Mouse (Mus musculus): ENCODE results near the gene Cd80. TPM values are rescaled to one million over a fixed set of nuclear protein-coding genes. Genes with fewer than 3 reads are reported as not detected.

Gene Cd80
- polyA plus RNA-seq, 1 experiment, result 0.19 TPM

DNA sequence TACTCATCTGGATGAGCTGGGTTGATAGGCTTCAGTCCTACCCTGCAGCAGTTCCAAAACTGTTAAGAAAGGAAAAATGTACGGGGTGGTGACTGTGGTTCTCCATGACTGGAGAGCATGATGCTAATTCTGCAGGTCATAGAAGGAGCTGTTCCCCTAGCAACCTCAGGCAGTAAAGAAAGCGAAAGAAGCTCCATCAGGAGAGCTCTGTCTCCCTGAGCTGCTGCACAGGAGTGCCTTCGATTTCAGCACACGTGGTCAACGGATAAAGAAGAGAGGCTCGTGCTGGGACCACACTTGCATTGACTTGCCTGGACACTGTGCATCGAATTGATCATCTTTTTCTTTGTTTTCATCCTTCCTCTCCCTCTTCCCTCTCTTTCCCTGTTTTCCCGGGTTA is 13.1 kb upstream of the Cd80 start:
- no peak for TF ChIP-seq GATA1 (IDR thresholded peaks at IDR 0.05; ENCODE audit: low read length)

DNA sequence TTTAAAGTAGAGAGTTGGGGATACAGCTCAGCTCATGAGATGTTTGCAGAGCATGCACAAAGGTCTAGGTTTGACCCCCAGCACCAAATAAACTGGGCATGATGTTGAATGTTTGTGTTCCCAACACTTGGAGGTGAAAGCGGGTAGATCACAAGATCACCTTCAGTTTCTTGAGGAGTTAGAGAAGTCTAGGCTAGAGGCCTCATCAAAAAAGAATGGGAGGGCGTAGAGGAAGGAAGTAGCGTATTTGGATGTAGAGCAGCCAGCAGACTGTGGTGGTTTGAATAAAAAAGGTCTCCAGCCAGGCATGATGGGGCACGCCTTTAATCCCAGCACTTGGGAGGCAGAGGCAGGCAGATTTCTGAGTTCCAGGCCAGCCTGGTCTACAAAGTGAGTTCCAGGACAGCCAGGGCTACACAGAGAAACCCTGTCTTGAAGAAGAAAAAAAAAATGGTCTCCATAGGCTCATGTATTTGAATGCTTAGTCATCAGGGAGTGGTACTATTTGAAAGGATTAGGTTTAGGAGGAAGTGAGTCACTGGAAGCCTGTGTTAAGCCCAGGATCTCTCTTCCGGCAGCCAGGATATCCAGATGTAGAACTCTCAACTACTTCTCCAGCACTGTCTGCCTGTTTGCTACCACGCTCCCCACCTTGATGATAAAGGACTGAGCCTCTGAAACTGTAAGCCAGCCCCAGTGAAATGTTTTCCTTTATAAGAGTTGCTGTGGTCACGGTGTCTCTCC is 11.5 kb upstream of the Cd80 start:
- TF ChIP-seq GATA1 (IDR thresholded peaks at IDR 0.05; ENCODE audit: low read length), result no peak

DNA sequence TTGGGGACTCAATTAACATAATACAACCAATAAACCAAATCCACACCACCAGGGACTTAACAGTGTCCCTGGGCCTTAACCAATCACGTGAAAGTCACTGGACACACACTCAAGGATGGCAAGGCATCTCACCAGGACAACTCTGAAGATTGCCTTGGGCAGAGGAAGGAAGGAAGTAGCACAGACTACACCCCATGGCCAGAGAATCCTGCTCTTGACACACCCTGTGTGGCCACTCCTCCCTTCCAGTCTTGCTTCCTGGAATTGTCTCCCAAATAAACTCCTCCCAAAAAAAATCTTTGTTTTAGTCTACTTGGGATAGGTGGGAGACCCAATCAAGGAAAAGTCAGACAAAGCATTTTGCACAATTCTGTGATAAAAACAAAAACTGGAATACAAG is 10.3 kb upstream of the Cd80 start:
- no peak for TF ChIP-seq GATA1 (IDR thresholded peaks at IDR 0.05; ENCODE audit: low read length)

DNA sequence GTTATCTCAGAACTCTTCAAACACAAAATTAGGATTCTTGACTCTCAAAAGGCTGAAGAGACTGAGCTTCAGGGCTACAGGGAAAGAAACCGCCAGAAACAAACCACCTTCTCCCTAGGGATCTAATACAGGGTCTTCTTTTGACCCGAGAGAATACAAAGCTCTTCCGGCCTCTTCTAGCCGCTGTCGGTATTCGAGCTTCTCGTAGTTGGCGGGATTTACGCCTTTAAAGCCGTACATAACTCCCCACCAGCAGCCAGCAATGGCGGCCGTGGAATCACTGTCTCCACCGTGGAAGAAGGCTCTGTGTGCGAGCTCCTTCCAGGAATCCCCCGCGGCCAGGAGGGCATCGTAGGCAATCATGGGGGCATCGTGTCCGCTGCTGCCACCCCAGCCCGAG is 9.8 kb upstream of the Cd80 start:
- TF ChIP-seq GATA1 (IDR thresholded peaks at IDR 0.05; ENCODE audit: low read length), result no peak

DNA sequence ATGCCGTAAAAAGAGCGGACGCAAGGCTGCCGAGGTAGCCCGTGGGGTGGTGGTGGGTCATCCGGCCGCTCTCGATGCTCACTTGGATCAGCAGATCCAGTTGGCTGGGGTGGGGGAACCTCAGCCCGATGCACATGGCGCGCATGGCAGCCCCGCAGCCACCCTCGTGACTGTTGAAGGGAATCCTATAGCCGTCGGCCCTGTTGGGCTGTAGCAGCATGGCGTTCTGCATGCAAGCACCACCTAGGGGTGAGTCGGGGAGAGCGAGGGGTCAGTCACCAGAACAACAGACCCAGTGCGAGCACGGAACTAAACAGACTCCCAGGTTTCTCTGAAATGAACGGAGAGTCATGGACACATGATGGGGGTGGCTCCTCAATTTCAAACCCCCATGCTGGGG is 8.0 kb upstream of the Cd80 start:
- no peak for TF ChIP-seq GATA1 (IDR thresholded peaks at IDR 0.05; ENCODE audit: low read length)

DNA sequence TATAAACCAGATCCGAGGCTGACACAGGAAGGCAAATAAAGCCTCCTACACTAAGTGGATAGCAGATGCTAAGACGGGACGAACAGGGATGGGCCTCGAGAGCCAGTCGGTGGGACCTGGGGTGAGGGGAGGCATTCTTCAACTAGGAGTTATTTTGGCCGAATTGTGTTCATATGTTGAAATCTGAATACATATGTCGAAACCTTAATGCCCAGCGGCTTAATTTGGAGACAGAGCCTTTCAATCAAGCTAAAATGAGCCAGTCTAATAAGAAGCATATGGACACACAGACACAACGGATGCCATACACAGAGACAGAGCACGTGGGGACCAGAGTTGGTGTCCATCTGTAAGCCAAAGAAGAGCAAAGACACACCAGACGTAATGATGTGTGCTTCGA is 6.9 kb upstream of the Cd80 start:
- TF ChIP-seq GATA1 (IDR thresholded peaks at IDR 0.05; ENCODE audit: low read length), result no peak

DNA sequence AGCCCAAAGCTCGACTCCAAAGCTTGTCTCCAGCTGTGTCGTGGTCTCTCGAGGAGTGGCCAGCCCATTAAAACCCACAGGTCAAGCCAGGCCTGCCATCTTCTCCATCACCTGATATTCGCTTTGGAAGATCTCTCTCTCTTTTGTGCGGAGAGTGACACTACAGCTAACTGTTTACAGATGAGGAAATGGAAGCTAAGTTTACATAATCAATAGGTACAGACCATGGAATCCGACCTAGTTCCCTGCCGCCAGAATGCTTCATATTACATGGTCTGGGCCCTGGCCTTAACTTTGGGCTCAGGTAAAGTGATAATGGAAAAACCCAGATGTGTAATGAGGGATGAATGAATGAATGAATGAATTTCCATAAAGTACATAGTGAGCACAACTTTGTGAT is 4.7 kb upstream of the Cd80 start:
- no peak for TF ChIP-seq GATA1 (IDR thresholded peaks at IDR 0.05; ENCODE audit: low read length)

DNA sequence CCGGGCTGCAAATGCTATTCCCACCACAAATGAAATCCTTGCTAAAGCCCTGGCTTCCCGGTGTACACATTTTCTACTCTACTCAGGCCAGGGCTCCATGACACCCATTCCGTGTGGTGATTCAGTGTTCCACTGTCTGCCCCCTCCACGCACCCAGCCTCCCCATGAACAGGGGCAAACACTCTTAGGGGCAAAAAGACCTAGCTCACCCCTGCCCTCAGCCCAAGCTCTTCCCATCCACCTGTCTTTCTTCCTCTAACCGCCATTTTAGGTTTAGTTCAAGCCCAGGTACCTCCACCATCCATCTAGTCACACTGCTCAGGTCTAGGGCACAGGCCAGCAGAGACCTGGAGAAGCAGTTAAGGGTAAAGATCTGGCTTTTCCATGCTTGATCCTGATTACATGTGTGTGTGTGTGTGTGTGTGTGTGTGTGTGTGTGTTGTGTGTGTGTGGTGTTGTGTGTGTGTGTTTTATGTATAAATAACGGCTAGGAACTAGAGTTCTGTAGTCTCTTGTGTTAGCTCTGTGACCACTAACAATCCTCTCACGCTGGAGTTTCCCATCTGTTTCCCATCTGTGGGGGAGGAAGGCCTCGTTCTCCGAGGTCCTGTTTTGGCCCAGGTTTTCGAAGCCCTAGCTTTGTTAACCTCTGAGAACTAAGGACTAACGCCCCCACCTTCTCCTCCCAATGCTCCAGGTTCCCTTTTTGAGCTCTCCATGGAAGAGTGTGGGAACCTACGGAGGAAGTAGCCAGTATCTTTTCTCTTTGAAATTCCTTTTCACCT is 3.7 kb upstream of the Cd80 start:
- TF ChIP-seq GATA1 (IDR thresholded peaks at IDR 0.05; ENCODE audit: low read length), result no peak

DNA sequence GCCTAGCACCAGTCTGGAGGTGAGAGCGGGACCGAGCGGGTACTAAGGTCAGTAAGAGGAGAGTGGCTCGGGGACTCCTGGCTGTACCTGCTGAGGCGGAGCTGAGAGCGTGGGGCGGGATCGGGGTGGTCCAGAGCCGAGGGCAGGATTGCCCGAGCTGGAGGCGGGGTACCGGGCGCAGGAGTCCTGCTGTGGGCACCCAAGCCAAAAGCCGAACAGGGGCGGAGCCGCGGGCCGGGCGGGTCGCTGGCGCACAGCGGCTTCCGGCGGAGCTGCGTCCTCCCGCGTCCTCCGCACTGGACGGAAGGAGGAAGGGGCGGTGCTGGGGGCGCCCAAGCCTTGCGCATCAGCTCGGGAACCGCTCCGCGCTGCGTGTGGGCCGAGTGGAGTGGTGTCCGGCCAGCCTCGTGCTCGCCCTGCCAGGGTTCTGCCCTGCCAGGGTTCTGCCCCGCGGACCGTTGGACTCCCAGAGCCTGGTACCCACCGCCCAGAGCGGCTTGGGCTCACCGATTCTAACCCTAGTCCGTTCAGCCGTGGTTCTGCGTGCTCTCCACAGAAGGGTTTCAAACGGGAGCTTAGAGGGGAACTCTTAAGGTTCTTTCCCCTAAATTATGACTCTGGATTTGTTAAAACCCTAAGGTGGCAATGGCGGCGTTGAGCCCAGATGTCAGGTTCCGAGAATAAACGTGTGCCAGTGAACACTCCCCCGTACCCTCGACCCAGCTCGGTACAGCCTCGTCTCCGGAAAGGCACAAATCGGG is 2.7 kb upstream of the Cd80 start, which contains the start of gene Adprh:
Gene Adprh (minus strand): TSS at position 262 of the 761 bp plus-strand sequence.
- TF ChIP-seq GATA1 (IDR thresholded peaks at IDR 0.05; ENCODE audit: low read length), result no peak

DNA sequence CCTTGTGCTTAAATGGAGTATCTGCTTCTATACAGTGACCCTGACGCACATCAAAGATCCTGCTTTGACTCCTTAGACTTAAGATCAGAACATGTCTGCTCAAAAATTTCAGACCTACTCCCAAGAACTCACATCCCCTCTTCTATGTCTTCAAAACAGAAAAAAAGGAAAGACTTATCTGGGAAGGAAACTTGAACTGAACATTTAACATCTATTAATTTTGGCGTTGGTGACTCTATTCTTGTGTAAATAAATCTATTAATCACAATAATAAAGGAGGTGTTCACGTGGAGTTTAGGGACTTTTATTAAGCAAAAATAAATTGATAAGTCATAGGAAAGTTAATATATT is 2.2 kb upstream of the Cd80 start:
- no peak for TF ChIP-seq GATA1 (IDR thresholded peaks at IDR 0.05; ENCODE audit: low read length)

DNA sequence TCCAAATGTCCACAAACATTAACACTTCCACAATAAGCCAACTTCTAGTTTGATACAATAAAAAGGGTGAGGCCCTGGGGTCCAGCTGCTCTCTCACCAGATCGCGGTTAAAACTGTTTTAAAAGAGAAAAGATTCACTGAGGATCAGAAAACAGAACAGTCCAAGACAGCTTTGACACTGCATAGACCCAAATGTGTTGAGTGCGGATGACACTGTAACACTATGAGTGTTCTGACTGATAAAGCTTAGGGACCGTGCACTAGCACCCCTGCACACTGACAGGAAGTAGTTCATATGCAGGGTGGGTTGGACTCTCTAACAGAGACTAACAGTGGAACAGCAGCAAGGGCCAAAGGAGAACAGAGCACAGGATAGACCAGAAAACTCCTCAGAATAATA is 1.4 kb upstream of the Cd80 start:
- TF ChIP-seq GATA1 (IDR thresholded peaks at IDR 0.05; ENCODE audit: low read length), result no peak

DNA sequence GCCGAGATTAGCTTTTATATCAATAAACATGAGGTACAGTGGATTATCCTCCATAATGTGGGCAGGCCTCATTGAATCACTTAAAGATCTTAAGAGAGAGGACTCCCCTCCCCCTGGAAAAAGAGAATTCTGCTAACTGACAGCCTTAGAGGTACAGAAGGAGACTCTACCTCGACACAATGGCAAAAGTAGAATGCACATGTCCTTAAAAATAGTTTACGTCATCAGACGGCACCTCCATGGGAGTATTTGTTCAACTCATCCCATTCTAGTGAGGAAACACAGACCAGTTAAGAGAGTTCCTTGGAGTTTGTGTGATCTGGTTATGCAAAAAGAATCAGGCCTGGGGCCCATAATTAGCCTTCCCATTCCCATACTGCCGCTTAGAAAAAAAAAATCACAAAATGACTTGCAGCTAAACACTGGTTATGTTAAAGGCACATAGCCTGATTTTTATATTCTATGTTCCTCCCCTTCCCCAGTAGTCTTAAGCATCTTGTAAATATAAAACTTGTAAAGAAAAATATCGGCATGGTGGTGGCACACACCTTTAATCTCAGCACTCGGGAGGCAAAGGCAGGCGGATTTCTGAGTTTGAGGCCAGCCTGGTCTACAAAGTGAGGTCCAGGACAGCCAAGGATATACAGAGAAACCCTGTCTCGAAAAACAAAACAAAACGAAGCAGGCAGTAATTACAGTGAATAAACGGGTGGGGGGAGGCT is 667 bp upstream of the Cd80 start:
- no peak for TF ChIP-seq GATA1 (IDR thresholded peaks at IDR 0.05; ENCODE audit: low read length)

DNA sequence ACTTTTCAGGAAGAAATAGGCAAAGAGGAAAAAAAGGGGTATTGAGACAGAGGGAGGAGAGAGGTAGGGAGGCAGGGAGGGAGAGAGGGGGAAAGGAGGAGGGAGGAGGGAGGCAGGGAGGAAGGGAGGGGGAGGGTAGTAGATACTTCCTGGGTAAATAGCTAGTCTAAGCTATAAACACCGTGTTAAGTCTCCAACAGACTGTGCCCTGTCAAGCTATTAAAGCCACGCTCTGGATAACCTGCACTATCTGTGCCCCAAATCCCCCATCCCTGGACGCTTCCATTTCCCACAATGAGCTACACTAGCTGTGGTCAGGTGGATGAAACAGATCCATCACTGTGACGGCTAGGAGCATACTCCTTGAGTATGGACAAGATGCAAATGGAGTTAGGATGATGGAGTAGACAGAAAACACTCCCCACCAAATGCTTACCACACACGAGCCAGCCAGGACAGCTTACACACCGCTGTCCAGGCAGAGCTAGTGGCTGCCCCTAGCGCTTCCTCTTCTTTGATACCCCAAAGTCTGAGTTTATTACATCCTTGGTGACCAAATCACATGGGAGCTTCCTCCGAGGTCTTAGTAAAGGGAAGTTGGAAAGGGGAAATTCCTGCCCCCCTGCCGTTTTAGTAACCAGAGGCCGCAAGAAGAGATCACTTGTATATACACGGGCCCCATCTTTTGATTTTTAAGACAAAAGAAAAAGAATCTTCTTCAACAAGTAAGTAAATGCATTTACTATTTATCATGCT is 1.6 kb downstream of the Cd80 start:
- TF ChIP-seq GATA1 (IDR thresholded peaks at IDR 0.05; ENCODE audit: low read length), result no peak

DNA sequence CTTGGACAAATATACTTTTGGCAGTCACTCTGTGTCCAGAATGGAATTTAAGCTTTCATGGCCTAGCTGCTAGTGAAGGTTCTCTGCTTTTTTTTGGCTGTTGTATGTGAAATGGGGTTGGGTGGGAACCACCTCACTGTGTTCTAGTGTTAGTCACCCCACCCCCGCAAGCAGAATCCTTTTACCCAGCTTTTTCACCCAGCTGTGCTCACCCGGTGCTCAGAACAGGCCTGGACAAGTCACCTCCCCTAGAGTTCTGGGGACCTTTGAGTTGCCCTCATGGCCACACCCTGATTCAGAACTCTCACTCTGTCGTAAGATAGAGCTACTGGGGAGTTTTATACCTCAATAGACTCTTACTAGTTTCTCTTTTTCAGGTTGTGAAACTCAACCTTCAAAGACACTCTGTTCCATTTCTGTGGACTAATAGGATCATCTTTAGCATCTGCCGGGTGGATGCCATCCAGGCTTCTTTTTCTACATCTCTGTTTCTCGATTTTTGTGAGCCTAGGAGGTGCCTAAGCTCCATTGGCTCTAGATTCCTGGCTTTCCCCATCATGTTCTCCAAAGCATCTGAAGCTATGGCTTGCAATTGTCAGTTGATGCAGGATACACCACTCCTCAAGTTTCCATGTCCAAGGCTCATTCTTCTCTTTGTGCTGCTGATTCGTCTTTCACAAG is 3.4 kb downstream of the Cd80 start:
- TF ChIP-seq GATA1 (IDR thresholded peaks at IDR 0.05; ENCODE audit: low read length), result no peak
